Mouse (Mus musculus): Measurements from ENCODE around the gene Trim6.
"Not testable (repeated sequence)": the region's sequence is repeated elsewhere in the genome, so short reads cannot be mapped to it uniquely, and the experiment has no call there.

DNA sequence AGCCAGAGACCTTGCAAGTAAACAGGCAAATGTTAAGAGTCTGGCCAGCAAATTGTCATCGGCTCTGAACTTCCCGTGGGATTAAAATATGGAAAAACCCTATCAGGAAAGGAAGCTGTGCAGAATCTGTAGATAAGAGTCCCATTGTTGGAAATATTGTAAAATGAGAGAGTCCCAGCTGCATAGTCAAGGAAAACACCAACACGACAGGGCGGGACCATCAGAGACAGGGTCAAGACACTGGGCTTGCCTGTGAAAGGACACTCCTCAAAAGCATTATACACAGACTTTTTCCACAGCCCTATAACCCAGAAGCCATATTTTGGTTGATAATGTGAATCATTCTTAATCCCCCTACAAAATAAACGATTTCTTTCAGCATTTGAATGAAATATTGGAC, 46.7 kb downstream of the Trim6 start:
- not testable (repeated sequence) for TF ChIP-seq CTCF (IDR thresholded peaks at IDR 0.05; ENCODE audit: borderline replicate concordance, extremely low read depth, insufficient read depth, insufficient read length); POLR2A (IDR thresholded peaks at IDR 0.05; ENCODE audit: borderline replicate concordance, extremely low read depth, insufficient read depth, insufficient read length, poor library complexity, severe bottlenecking)

Data from brain, embryonic 14.5 days (tissue).